Mouse (Mus musculus) myocyte (in vitro differentiated cells): Measurements from ENCODE around the gene Ptprs.

Source experiments
- E2F4 ChIP-seq: IDR thresholded peaks from one replicate; pipeline ENCODE4 v1.6.1; 2011; ENCODE audit warnings: mild to moderate bottlenecking, control low read depth, moderate library complexity; ENCODE audit not compliant: insufficient read depth
- MAX ChIP-seq: IDR thresholded peaks from one replicate; pipeline ENCODE4 v1.6.1; 2011; ENCODE audit warnings: low read depth, mild to moderate bottlenecking, control low read depth
- MYOG ChIP-seq, 3 experiments: IDR thresholded peaks; one replicate each; pipeline ENCODE4 v1.6.1; 2011; ENCODE audit warnings: control low read depth in 2 of 3, low read depth in 2 of 3, mild to moderate bottlenecking in 2 of 3; ENCODE audit not compliant: insufficient read length in 2 of 3, control insufficient read depth in 1 of 3, insufficient read depth in 1 of 3
- POLR2A ChIP-seq: IDR thresholded peaks from one replicate; pipeline ENCODE4 v1.6.1; 2011; ENCODE audit warnings: low read depth, mild to moderate bottlenecking, control low read depth, moderate library complexity; ENCODE audit not compliant: insufficient read length
- POLR2AphosphoS2 ChIP-seq: IDR thresholded peaks from one replicate; pipeline ENCODE4 v1.6.1; 2011; ENCODE audit warnings: low read depth, control low read depth; ENCODE audit not compliant: insufficient read length
- REST ChIP-seq: IDR thresholded peaks from one replicate; pipeline ENCODE4 v1.6.1; 2011; ENCODE audit warnings: mild to moderate bottlenecking, control low read depth, moderate library complexity; ENCODE audit not compliant: insufficient read depth, insufficient read length
- SRF ChIP-seq: IDR thresholded peaks from one replicate; pipeline ENCODE4 v1.6.1; 2011; ENCODE audit warnings: low read depth; ENCODE audit not compliant: control insufficient read depth, insufficient read length
- TCF12 ChIP-seq: IDR thresholded peaks from one replicate; pipeline ENCODE4 v1.6.1; 2011; ENCODE audit warnings: mild to moderate bottlenecking, control low read depth; ENCODE audit not compliant: poor library complexity, insufficient read depth, severe bottlenecking
- USF1 ChIP-seq: IDR thresholded peaks from one replicate; pipeline ENCODE4 v1.6.1; 2011; ENCODE audit warnings: low read depth, mild to moderate bottlenecking, control low read depth, moderate library complexity

GRCm38 (mm10) chr17:56401051-56401521, 75.2 kb downstream of the Ptprs start:
- no peak for TF ChIP-seq POLR2A
- TF ChIP-seq E2F4 = no peak
- no peak for TF ChIP-seq SRF
- TF ChIP-seq TCF12 = no peak
- no peak for TF ChIP-seq REST
- no peak for TF ChIP-seq MAX
- no peak for TF ChIP-seq USF1
- TF ChIP-seq POLR2AphosphoS2 = no peak
- TF ChIP-seq MYOG (IDR thresholded peaks at IDR 0.05; ENCODE audit: control insufficient read depth in 1 of 3, insufficient read depth in 1 of 3, insufficient read length in 2 of 3, low read depth in 2 of 3) = no peak
